ENCODE assay signal across 8 mouse cellular contexts in genomic region chr6:125690057-125690703, GRCm38 (mm10). TPM values are rescaled to one million over a fixed set of nuclear protein-coding genes. Genes with fewer than 3 reads are reported as not detected.
DNase-seq lines count a peak whose midpoint lies in the region; ATAC-seq and TF ChIP-seq lines count a peak whose summit lies in the region.

Gene Ano2 (plus strand): TSS chr6:125690419.

- 0 out of 2 replicates have a peak, but pooled peaks have one; percentile 40 for ATAC-seq in kidney, postnatal 0 days (replicated peaks; ENCODE audit: low FRiP score, low read depth)
- no peak; the same call in 1 of the 2 replicates for ATAC-seq in embryonic facial prominence, embryonic 11.5 days (replicated peaks; ENCODE audit: insufficient number of reproducible peaks, low FRiP score, low TSS enrichment, low read depth)
- no peak for ATAC-seq in intestine, postnatal 0 days

- 1% methylated on average over 20 of the region's 20 CpGs for WGBS in kidney, postnatal 0 days
- WGBS in embryonic facial prominence, embryonic 11.5 days, result 1% methylated on average over 20 of the region's 20 CpGs
- WGBS in intestine, postnatal 0 days, result 5% methylated on average over 20 of the region's 20 CpGs

- H3K4me2 ChIP-seq in kidney, postnatal 0 days (ENCODE audit: low read length), result peak within 1 kb of the TSS; percentile 48
- peak within 1 kb of the TSS; percentile 61 for H3K4me2 ChIP-seq in embryonic facial prominence, embryonic 11.5 days (ENCODE audit: low read depth, low read length)
- peak within 1 kb of the TSS; percentile 32; the same call in 1 of the 2 replicates for H3K4me2 ChIP-seq in intestine, postnatal 0 days (replicated peaks; ENCODE audit: low read depth)

- H3K4me1 ChIP-seq in kidney, postnatal 0 days (replicated peaks; ENCODE audit: insufficient read depth, low read length), result 0 out of 2 replicates have a peak, but pooled peaks cover 6% of the 10 kb centered on the region
- peaks cover 3% of the 10 kb centered on the region for H3K4me1 ChIP-seq in embryonic facial prominence, embryonic 11.5 days (ENCODE audit: control insufficient read depth, insufficient read depth, low read length)
- no peaks in the 10 kb centered on the region for H3K4me1 ChIP-seq in intestine, postnatal 0 days (replicated peaks; ENCODE audit: control insufficient read depth, insufficient read depth, low read length)

- no peaks in the 10 kb centered on the region for H3K36me3 ChIP-seq in kidney, postnatal 0 days (ENCODE audit: insufficient read depth, low read length)
- no peaks in the 10 kb centered on the region for H3K36me3 ChIP-seq in embryonic facial prominence, embryonic 11.5 days (replicated peaks; ENCODE audit: control insufficient read depth, insufficient read depth, low read depth, low read length)
- no peaks in the 10 kb centered on the region for H3K36me3 ChIP-seq in intestine, postnatal 0 days (ENCODE audit: control insufficient read depth, insufficient read depth)

- H3K27ac ChIP-seq in kidney, postnatal 0 days, result no peak within 1 kb of the TSS; the same call in 1 of the 2 replicates
- no peak within 1 kb of the TSS for H3K27ac ChIP-seq in embryonic facial prominence, embryonic 11.5 days (replicated peaks; ENCODE audit: low read depth, low read length)
- no peak within 1 kb of the TSS for H3K27ac ChIP-seq in intestine, postnatal 0 days (ENCODE audit: low read depth, low read length)

- TF ChIP-seq CTCF in kidney, postnatal 0 days (IDR thresholded peaks at IDR 0.05; ENCODE audit: low read depth), result no peak
- no peak for TF ChIP-seq CTCF in intestine, postnatal 0 days (IDR thresholded peaks at IDR 0.05; ENCODE audit: low read depth)

- peak; percentile 19 for DNase-seq in kidney, postnatal 0 days (ENCODE audit: low spot score)
- DNase-seq in kidney, adult 9 months, result no peak
- DNase-seq in brain, adult 2 months (ENCODE audit: low read depth, low spot score), result peak; percentile 5
- DNase-seq in embryonic facial prominence, embryonic 11.5 days (ENCODE audit: low spot score), result peak; percentile 22
- DNase-seq in retina, embryonic 14.5 days (ENCODE audit: low spot score), result peak; percentile 58
- no peak for DNase-seq in thymus, postnatal 0 days (ENCODE audit: low spot score)
- DNase-seq in frontal cortex, postnatal 25 days (ENCODE audit: low spot score in 2 of 2), result no peak

- H3K27me3 ChIP-seq in kidney, postnatal 0 days (ENCODE audit: insufficient read depth, low read length), result no peaks in the 10 kb centered on the region
- H3K27me3 ChIP-seq in embryonic facial prominence, embryonic 11.5 days (ENCODE audit: control insufficient read depth, insufficient read depth, low read length), result no peaks in the 10 kb centered on the region; the same call in 1 of the 2 replicates
- H3K27me3 ChIP-seq in intestine, postnatal 0 days (replicated peaks; ENCODE audit: control insufficient read depth, insufficient read depth, low read length), result peaks cover 7% of the 10 kb centered on the region; the same call in 1 of the 2 replicates

- no peaks in the 10 kb centered on the region for H3K9me3 ChIP-seq in kidney, postnatal 0 days (replicated peaks; ENCODE audit: low read length)
- H3K9me3 ChIP-seq in embryonic facial prominence, embryonic 11.5 days (replicated peaks; ENCODE audit: control insufficient read depth, low read length), result no peaks in the 10 kb centered on the region
- no peaks in the 10 kb centered on the region for H3K9me3 ChIP-seq in intestine, postnatal 0 days (ENCODE audit: control insufficient read depth)

- H3K4me3 ChIP-seq in kidney, postnatal 0 days (replicated peaks; ENCODE audit: low read depth, low read length), result peak within 1 kb of the TSS; percentile 23
- peak within 1 kb of the TSS; percentile 21 for H3K4me3 ChIP-seq in embryonic facial prominence, embryonic 11.5 days (ENCODE audit: low read depth, low read length)
- no peak within 1 kb of the TSS for H3K4me3 ChIP-seq in intestine, postnatal 0 days (ENCODE audit: low read depth, low read length)

- no peak within 1 kb of the TSS for H3K9ac ChIP-seq in kidney, postnatal 0 days (ENCODE audit: low read depth, low read length)
- H3K9ac ChIP-seq in embryonic facial prominence, embryonic 11.5 days (replicated peaks; ENCODE audit: low read length), result peak within 1 kb of the TSS; percentile 25; the same call in 1 of the 2 replicates
- no peak within 1 kb of the TSS for H3K9ac ChIP-seq in intestine, postnatal 0 days (ENCODE audit: low read depth, low read length)

RNA-seq across cellular contexts. Expression of gene Ano2, which starts in this region (rescaled TPM):
- polyA plus RNA-seq in kidney, postnatal 0 days (2015; fragmentation: Nextera tagmentation; extraction: Ambion mirVana), result 0.23 and 0.33 TPM in 2 replicates
- polyA plus RNA-seq in embryonic facial prominence, embryonic 11.5 days (2014; fragmentation: Nextera tagmentation; extraction: Ambion mirVana), result 0.32 and 0.38 TPM in 2 replicates
- 1.5 and 1.6 TPM in 2 replicates for polyA plus RNA-seq in intestine, postnatal 0 days (2015; fragmentation: Nextera tagmentation; extraction: Ambion mirVana)
- polyA plus RNA-seq in thymus, postnatal 0 days (2015; fragmentation: Nextera tagmentation; extraction: Ambion mirVana), result 0.05 TPM in 1 of 2 replicates, not detected in the other

Comparison
In these comparisons a context has a peak if more than half of its experiments do, and no peak if none do; other contexts are left out.
1. Peak in DNase-seq, ATAC-seq, H3K4me3 ChIP-seq and H3K4me2 ChIP-seq in kidney, postnatal 0 days; RNA of the gene not detected or under 1 TPM.
2. Peak in DNase-seq, H3K4me3 ChIP-seq, H3K9ac ChIP-seq and H3K4me2 ChIP-seq in embryonic facial prominence, embryonic 11.5 days; RNA of the gene not detected or under 1 TPM.
3. DNase-seq: peak in brain, adult 2 months (single experiment) and retina, embryonic 14.5 days (single experiment); none in kidney, adult 9 months (single experiment), thymus, postnatal 0 days (single experiment) and frontal cortex, postnatal 25 days (0 of 2).
4. Peak in every context shown above with its lines, with median percentiles within 50 percentile points of each other: H3K4me2 ChIP-seq.